8 mouse cellular contexts compared by ENCODE assay signal in the genomic region with DNA sequence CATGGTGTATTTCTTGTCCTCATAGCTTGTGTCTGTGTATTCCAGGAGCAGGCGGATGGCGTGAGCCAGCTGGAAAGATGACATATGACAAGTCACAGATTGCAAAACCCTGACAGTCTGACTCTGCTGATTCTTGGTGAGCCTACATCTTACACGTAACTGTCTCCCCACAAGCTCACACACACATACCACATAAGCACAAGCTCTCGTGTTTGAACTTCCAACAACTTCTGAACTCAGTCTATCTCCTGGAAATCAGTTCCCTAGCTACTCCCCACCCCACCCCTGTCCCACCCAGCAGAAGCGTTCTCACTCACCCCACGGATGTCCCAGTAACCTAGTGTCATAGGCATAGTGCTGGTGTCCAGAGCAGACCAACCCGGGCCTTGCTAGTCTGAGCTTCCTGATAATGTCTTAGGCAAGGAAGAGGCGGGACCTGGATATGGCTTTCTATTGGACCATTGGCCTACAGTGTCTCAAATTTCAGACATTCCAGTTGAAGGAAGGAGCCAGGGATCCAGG. TPM values are rescaled to one million over a fixed set of nuclear protein-coding genes. Genes with fewer than 3 reads are reported as not detected.
A peak's percentile ranks its signal among the peaks of the same experiment; 100 is the strongest.
DNase-seq lines count a peak whose midpoint lies in the region; ATAC-seq and TF ChIP-seq lines count a peak whose summit lies in the region.

Gstm2 (minus strand) TSS at position 413 of the 522 bp plus-strand sequence.

- no peak within 1 kb of the TSS for H3K27ac ChIP-seq in midbrain, embryonic 11.5 days (ENCODE audit: low read depth, low read length)
- H3K27ac ChIP-seq in midbrain, embryonic 14.5 days (replicated peaks; ENCODE audit: low read depth, low read length) = no peak within 1 kb of the TSS
- H3K27ac ChIP-seq in embryonic facial prominence, embryonic 11.5 days (replicated peaks; ENCODE audit: low read depth, low read length) = no peak within 1 kb of the TSS
- H3K27ac ChIP-seq in limb, embryonic 14.5 days (replicated peaks; ENCODE audit: low read depth, low read length) = no peak within 1 kb of the TSS
- no peak within 1 kb of the TSS for H3K27ac ChIP-seq in forebrain, embryonic 16.5 days (ENCODE audit: low read length)

- H3K27me3 ChIP-seq in midbrain, embryonic 11.5 days (ENCODE audit: control insufficient read depth, insufficient read depth, low read length) = no peaks in the 10 kb centered on the region
- H3K27me3 ChIP-seq in midbrain, embryonic 14.5 days (ENCODE audit: control insufficient read depth, insufficient read depth, low read length) = no peaks in the 10 kb centered on the region
- no peaks in the 10 kb centered on the region for H3K27me3 ChIP-seq in embryonic facial prominence, embryonic 11.5 days (ENCODE audit: control insufficient read depth, insufficient read depth, low read length)
- no peaks in the 10 kb centered on the region for H3K27me3 ChIP-seq in limb, embryonic 14.5 days (ENCODE audit: control insufficient read depth, insufficient read depth, low read length)
- H3K27me3 ChIP-seq in forebrain, embryonic 16.5 days (replicated peaks; ENCODE audit: control insufficient read depth, insufficient read depth, low read length) = no peaks in the 10 kb centered on the region

- no peak for ATAC-seq in midbrain, embryonic 11.5 days (ENCODE audit: low FRiP score)
- no peak for ATAC-seq in midbrain, embryonic 14.5 days (ENCODE audit: low FRiP score, low TSS enrichment)
- peak; percentile 39; the same call in 1 of the 2 replicates for ATAC-seq in embryonic facial prominence, embryonic 11.5 days (replicated peaks; ENCODE audit: insufficient number of reproducible peaks, low FRiP score, low TSS enrichment, low read depth)
- ATAC-seq in limb, embryonic 14.5 days (ENCODE audit: low FRiP score, low read depth) = peak; percentile 73
- no peak for ATAC-seq in forebrain, embryonic 16.5 days

- no peak for DNase-seq in midbrain, embryonic 11.5 days (ENCODE audit: low spot score, missing footprints)
- no peak for DNase-seq in midbrain, embryonic 14.5 days
- DNase-seq in embryonic facial prominence, embryonic 11.5 days (ENCODE audit: low spot score) = peak; percentile 63
- DNase-seq in heart, postnatal 10 days = peak; percentile 67 to 73
- DNase-seq in limb, embryonic 14.5 days (ENCODE audit: low spot score) = peak; percentile 62
- DNase-seq in skeletal muscle tissue, adult 2 months (ENCODE audit: low read depth, low spot score) = peak; percentile 72
- no peak for DNase-seq in thymus, postnatal 14 days

- H3K4me2 ChIP-seq in midbrain, embryonic 11.5 days = no peak within 1 kb of the TSS
- H3K4me2 ChIP-seq in midbrain, embryonic 14.5 days (ENCODE audit: low read length) = no peak within 1 kb of the TSS
- peak within 1 kb of the TSS; percentile 20; the same call in 1 of the 2 replicates for H3K4me2 ChIP-seq in embryonic facial prominence, embryonic 11.5 days (ENCODE audit: low read depth, low read length)
- peak within 1 kb of the TSS; percentile 32 for H3K4me2 ChIP-seq in limb, embryonic 14.5 days (replicated peaks; ENCODE audit: low read depth, low read length, severe bottlenecking)
- no peak within 1 kb of the TSS for H3K4me2 ChIP-seq in forebrain, embryonic 16.5 days (ENCODE audit: low read length)

- TF ChIP-seq POLR2A in limb, embryonic 14.5 days (IDR thresholded peaks at IDR 0.05; ENCODE audit: borderline replicate concordance, extremely low read depth, insufficient read depth, insufficient read length) = no peak

- no peaks in the 10 kb centered on the region for H3K36me3 ChIP-seq in midbrain, embryonic 11.5 days (ENCODE audit: control insufficient read depth, insufficient read depth, low read length)
- no peaks in the 10 kb centered on the region for H3K36me3 ChIP-seq in midbrain, embryonic 14.5 days (ENCODE audit: control insufficient read depth, insufficient read depth, low read length)
- H3K36me3 ChIP-seq in embryonic facial prominence, embryonic 11.5 days (replicated peaks; ENCODE audit: control insufficient read depth, insufficient read depth, low read depth, low read length) = no peaks in the 10 kb centered on the region
- no peaks in the 10 kb centered on the region for H3K36me3 ChIP-seq in limb, embryonic 14.5 days (ENCODE audit: control insufficient read depth, insufficient read depth, low read length)
- H3K36me3 ChIP-seq in forebrain, embryonic 16.5 days (ENCODE audit: control insufficient read depth, insufficient read depth) = no peaks in the 10 kb centered on the region

- intact Hi-C loops in heart, postnatal 10 days (cut with DNase I) = no loop called here

- no peak within 1 kb of the TSS for H3K4me3 ChIP-seq in midbrain, embryonic 11.5 days (ENCODE audit: low read depth, low read length)
- H3K4me3 ChIP-seq in midbrain, embryonic 14.5 days (replicated peaks; ENCODE audit: low read depth, low read length) = no peak within 1 kb of the TSS
- no peak within 1 kb of the TSS for H3K4me3 ChIP-seq in embryonic facial prominence, embryonic 11.5 days (ENCODE audit: low read depth, low read length)
- peak within 1 kb of the TSS; percentile 20 for H3K4me3 ChIP-seq in limb, embryonic 14.5 days (replicated peaks; ENCODE audit: low read length)
- no peak within 1 kb of the TSS for H3K4me3 ChIP-seq in forebrain, embryonic 16.5 days (replicated peaks; ENCODE audit: low read length)

- H3K4me1 ChIP-seq in midbrain, embryonic 11.5 days (ENCODE audit: control insufficient read depth, insufficient read depth, low read length) = no peaks in the 10 kb centered on the region
- no peaks in the 10 kb centered on the region for H3K4me1 ChIP-seq in midbrain, embryonic 14.5 days (ENCODE audit: control insufficient read depth, insufficient read depth, low read length)
- no peaks in the 10 kb centered on the region for H3K4me1 ChIP-seq in embryonic facial prominence, embryonic 11.5 days (ENCODE audit: control insufficient read depth, insufficient read depth, low read length)
- H3K4me1 ChIP-seq in limb, embryonic 14.5 days (ENCODE audit: control insufficient read depth, insufficient read depth, low read length) = no peaks in the 10 kb centered on the region
- no peaks in the 10 kb centered on the region for H3K4me1 ChIP-seq in forebrain, embryonic 16.5 days (replicated peaks; ENCODE audit: control insufficient read depth, insufficient read depth, low read length)

- no peaks in the 10 kb centered on the region for H3K9me3 ChIP-seq in midbrain, embryonic 11.5 days (ENCODE audit: control insufficient read depth, low read length)
- H3K9me3 ChIP-seq in midbrain, embryonic 14.5 days (ENCODE audit: control insufficient read depth, low read length) = no peaks in the 10 kb centered on the region
- no peaks in the 10 kb centered on the region for H3K9me3 ChIP-seq in embryonic facial prominence, embryonic 11.5 days (replicated peaks; ENCODE audit: control insufficient read depth, low read length)
- H3K9me3 ChIP-seq in limb, embryonic 14.5 days (ENCODE audit: control insufficient read depth, low read length) = no peaks in the 10 kb centered on the region
- H3K9me3 ChIP-seq in forebrain, embryonic 16.5 days (ENCODE audit: control insufficient read depth, low read length) = no peaks in the 10 kb centered on the region

- 70% methylated on average over 8 of the region's 8 CpGs for WGBS in midbrain, embryonic 11.5 days
- WGBS in midbrain, embryonic 14.5 days = 69% methylated on average over 8 of the region's 8 CpGs
- 52% methylated on average over 8 of the region's 8 CpGs for WGBS in embryonic facial prominence, embryonic 11.5 days
- 42% methylated on average over 8 of the region's 8 CpGs for WGBS in limb, embryonic 14.5 days
- 69% methylated on average over 8 of the region's 8 CpGs for WGBS in forebrain, embryonic 16.5 days

- H3K9ac ChIP-seq in midbrain, embryonic 11.5 days (ENCODE audit: low read length) = no peak within 1 kb of the TSS
- H3K9ac ChIP-seq in midbrain, embryonic 14.5 days (replicated peaks; ENCODE audit: low read length) = no peak within 1 kb of the TSS
- no peak within 1 kb of the TSS for H3K9ac ChIP-seq in embryonic facial prominence, embryonic 11.5 days (replicated peaks; ENCODE audit: low read length)
- H3K9ac ChIP-seq in limb, embryonic 14.5 days (ENCODE audit: low read depth, low read length, severe bottlenecking) = no peak within 1 kb of the TSS
- no peak within 1 kb of the TSS for H3K9ac ChIP-seq in forebrain, embryonic 16.5 days (replicated peaks; ENCODE audit: low read depth, low read length)

RNA-seq across cellular contexts. Expression of gene Gstm2, which starts in this region (rescaled TPM):
- 14.1 and 15.7 TPM in 2 replicates for polyA plus RNA-seq in midbrain, embryonic 11.5 days (2014; fragmentation: Nextera tagmentation; extraction: Ambion mirVana)
- 1.4 and 6.2 TPM in 2 replicates for polyA plus RNA-seq in midbrain, embryonic 14.5 days (2014; fragmentation: Nextera tagmentation; extraction: Ambion mirVana)
- 29.7 TPM in 2 replicates for polyA plus RNA-seq in embryonic facial prominence, embryonic 11.5 days (2014; fragmentation: Nextera tagmentation; extraction: Ambion mirVana)
- total RNA-seq in heart, postnatal 10 days (2021) = 10 to 100 TPM; 44.3 to 45.6 TPM
- polyA plus RNA-seq in limb, embryonic 14.5 days (2012; rRNA removed) = 44.0 and 51.0 TPM in 2 replicates
- polyA plus RNA-seq in limb, embryonic 14.5 days (2014; fragmentation: Nextera tagmentation; extraction: Ambion mirVana) = 56.7 and 61.0 TPM in 2 replicates
- polyA plus RNA-seq in forebrain, embryonic 16.5 days (2015; fragmentation: Nextera tagmentation; extraction: Ambion mirVana) = 4.2 and 9.2 TPM in 2 replicates

Comparison
In these comparisons a context has a peak if more than half of its experiments do, and no peak if none do; other contexts are left out.
1. ATAC-seq: peak in embryonic facial prominence, embryonic 11.5 days (single experiment) and limb, embryonic 14.5 days (single experiment); none in midbrain, embryonic 11.5 days (single experiment), midbrain, embryonic 14.5 days (single experiment) and forebrain, embryonic 16.5 days (single experiment).
2. DNase-seq: peak in embryonic facial prominence, embryonic 11.5 days (single experiment), heart, postnatal 10 days (2 of 2), limb, embryonic 14.5 days (single experiment) and skeletal muscle tissue, adult 2 months (single experiment); none in midbrain, embryonic 11.5 days (single experiment), midbrain, embryonic 14.5 days (single experiment) and thymus, postnatal 14 days (single experiment).
3. H3K4me2 ChIP-seq: peak in embryonic facial prominence, embryonic 11.5 days (single experiment) and limb, embryonic 14.5 days (single experiment); none in midbrain, embryonic 11.5 days (single experiment), midbrain, embryonic 14.5 days (single experiment) and forebrain, embryonic 16.5 days (single experiment).